Mouse (Mus musculus) left cerebral cortex, postnatal 36 days (tissue): Measurements from ENCODE around the gene Stox2. TPM values are rescaled to one million over a fixed set of nuclear protein-coding genes. Genes with fewer than 3 reads are reported as not detected.

ENCODE experiments used
- DNase-seq, 2 experiments: peaks; one replicate each; pipeline ENCODE4 v3.0.0; 2021 to 2022; ENCODE audit warnings: low spot score in 2 of 2, mixed read lengths in 1 of 2
- intact Hi-C: fragments of 180-260 bp; cut with DNase I; formaldehyde crosslinking; loops from one replicate; pipeline ENCODE4 v1.15.1; 2025
- total RNA-seq, 2 experiments: library from RNA; stranded (reverse); gene quantifications; 2 replicates each; pipeline ENCODE4 v1.2.3; 2021

The Stox2 gene
- total RNA-seq, 2 experiments from 2014 or later: 73.3 to 87.6 TPM

DNA sequence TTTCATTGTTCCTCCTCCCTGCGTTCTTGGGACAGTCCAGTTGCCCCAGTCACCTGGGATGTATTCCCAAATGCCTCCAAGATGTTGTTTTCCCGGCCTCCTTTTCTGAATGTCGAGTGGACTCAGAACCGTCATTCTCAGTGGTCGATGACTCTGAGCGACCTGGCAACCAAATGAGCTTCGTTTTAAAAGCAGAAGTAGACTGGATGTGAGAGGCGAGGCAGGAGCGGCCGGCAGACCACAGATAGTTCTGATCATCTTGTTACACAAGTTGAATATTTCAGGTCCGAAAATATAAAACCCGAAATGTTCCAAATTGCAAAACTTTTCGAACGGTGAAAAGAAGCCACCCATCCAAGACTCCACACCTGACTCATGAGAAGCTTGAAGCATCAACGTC lies 76.2 kb downstream of the Stox2 start:
- no peak for DNase-seq
- intact Hi-C loops: loop anchor here (1.0 to 10.0 kb wide), 4 partner anchors 83 to 695 kb away; no protein-coding TSS in a partner anchor

DNA sequence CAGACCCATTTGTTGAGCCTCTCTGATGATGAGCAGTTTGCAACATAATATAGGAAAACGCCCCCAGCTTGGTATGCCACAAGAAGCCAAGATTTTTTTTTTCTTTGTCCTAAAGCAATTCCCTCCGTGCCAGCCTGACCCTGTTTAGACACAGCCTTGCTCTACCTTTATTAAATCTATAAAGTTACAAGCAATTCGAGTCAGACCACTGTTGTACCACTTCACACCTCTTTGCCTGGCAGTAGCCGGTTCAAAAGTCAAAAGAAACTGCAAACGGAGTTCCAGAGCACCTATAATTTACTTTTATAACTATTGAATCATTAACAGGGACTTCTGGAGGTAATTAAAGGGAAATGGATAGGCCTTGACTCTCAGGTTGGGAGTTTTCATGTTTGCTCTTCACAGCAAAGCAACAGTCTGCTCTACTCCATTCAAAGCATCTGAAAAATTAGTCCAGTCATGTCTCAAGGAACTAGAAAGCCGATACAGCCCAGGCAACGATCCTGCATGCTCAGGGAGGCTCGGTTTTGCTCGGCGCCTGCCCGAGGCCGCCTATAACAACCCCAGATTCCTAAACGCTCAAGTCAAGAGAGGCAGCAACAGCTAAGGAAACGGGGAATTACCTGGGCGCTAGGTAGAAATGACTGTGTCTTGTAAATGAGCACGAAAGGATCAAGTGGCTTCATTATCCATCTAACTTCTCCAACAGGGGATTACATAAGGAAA lies 77.0 kb downstream of the Stox2 start:
- DNase-seq: no peak
- intact Hi-C loops: no loop called here

DNA sequence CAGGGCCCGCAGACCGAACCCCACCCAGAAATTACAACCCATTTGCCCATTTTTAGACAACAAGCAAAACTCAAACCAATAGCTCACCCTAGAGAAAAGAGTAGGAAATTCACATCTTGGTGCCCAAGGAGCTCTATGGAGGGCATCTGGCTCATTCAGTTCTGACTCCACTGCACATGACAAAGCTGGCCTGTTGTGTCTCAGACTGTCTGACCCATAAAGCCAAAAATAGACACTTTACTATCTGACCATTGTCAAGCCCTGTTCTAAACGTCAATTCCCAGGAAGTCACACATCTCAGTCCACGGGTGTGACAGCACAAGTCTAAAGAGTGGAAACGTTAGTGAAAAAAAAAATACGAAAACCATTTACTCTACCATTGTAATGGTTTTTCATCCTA lies 79.1 kb downstream of the Stox2 start:
- no peak for DNase-seq
- intact Hi-C loops: no loop called here

DNA sequence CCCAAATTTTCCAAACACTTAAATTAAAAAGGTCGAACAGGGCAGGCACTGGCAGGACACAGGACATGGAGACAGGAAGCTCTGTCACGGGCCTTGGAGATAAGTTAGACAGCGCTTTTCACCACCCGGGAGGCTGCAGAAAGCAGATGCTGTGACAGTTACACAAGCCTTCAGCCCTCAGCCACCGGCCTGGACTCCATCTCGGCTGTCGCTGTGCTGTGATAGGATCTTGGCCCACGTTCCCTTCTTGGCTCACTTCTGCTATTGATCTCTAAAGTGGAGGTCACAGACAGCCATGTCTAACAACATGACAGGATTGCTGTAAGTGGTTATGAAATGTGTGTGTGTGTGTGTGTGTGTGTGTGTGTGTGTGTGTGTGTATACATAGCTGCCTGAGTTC lies 82.9 kb downstream of the Stox2 start:
- DNase-seq: no peak
- intact Hi-C loops: no loop called here

DNA sequence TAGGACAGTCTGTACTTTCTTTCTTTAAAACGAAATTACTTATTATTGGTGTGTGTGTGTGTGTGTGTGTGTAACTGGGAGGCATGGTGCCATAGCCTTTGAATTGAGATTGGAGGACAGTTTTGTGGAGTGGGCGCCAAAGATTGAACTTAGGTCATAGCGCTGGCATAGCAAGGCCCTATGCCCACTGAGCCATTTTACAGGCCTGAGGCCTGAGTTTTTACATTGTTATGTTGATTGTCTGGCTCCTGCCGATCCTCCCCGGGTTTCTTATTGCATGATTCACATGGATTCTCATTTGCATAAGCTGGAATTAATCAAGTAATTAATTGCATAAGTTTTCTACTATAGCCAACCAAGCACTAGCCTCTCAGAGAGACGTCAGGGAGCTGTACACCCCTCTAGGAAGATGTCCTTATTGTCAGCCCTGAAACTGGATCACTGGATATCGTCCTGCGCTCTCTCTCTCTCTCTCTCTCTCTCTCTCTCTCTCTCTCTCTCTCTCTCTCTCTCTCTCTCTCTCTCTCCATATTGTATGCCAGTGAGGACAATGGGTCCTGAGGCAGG lies 90.7 kb downstream of the Stox2 start:
- intact Hi-C loops: no loop called here
- DNase-seq: no peak

DNA sequence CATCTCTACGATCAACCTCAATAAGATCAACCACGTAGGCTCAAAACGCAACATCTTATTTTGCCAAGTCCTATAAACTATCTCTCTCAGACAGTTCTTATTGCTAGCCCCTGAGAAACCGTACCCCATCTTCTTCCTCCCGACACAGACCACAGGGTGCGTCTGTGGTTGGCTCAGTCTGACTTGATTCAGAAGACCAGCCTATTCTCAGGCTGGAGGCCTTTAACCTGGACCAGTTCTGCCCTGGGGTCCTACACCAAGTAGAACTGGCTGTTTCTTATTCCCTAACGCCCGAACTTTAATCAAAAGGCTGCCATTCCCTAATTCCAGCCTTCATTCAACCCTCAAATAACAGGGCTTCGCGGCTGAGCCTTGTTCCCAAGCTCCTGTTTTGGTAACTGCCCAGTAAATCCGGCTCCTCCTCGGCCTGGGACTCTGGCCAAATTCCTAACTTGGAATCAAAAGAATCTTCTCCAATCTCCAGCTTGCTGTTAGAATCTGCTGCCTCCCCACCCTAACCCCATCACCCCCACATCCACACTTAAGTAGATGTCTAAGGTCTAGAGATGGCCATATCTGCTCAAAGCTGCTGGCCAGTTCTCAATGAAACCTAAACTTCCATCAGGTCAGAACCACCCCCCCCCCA lies 91.5 kb downstream of the Stox2 start:
- intact Hi-C loops: no loop called here
- peak in 1 of 2 experiments; percentile 18 for DNase-seq

DNA sequence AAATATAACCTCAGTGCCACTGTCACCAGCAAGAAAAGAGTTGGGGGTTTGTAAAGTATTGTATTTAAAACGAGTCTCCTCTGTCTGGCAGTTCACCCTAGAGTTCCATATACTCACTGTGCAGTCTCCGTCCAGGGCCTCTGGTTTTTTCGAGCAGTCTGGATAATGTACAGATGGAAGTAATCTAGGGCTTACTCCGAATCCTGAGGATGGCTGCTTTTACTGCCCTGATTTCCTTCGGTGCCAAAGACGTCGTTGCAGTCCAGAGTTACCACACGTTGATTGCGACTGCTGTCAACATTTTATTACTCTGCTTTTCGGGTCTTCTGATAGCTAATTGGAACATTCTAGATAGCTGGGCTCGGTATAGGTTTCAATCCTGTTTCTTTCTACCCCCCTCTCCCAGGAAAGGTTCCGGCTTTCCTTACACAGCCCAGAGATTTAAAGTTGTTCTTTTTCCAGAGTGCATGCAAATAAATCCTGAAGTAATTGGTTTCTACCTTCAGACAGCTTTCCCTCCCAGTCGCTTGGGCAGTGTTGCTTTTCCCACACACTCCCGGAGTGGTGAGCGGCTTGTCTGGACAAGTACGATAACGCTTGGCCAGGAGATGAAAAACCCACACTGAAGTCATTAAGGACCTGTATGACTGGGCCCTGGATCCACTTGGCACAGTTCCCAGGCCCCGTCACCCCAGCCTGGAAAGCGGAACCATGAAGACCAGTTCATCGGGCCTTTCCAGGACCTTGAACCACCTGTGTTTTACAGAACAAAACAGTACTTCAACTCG lies 94.1 kb downstream of the Stox2 start:
- DNase-seq: no peak
- intact Hi-C loops: no loop called here

DNA sequence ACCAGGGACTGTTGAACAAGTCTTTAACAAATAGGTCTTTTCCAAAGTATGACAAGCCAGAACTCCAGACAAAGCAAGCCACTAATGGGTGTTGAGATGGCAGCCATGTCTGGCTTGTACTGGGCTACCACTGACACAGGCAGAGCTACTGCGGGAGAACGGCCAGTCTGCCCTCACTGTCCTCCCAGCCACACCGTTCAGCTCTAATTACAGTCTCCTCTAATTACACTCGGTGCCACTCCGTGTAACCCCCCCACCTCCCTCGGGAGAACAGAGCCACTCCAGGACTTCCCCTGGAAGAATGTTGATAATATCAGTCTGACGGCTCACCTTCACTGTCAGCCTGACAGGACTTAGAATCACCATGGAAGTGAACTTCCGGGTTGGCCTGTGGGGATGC lies 97.1 kb downstream of the Stox2 start:
- intact Hi-C loops: loop anchor here (5.0 kb wide), 1 partner anchor 157 kb away; no protein-coding TSS in a partner anchor
- no peak for DNase-seq

DNA sequence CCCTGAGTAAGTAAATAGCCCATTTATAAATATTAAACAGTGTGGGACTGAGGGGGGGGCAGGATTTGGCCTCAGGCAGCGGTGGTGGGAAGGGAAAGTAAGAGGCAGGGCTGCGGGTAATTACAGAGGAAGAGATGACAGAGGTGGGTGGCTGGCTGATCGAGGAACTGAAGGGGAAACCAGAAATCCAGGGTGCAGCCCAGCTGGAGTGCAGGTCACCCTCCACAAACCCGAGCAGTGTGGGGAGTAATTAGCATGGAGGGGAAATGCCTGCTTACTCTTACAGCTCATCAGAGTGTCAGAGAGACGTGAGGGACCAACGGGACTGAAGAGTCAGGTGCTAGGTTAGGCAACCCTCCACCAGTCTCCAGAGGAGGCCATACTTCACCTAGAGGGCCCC lies 98.4 kb downstream of the Stox2 start:
- no peak for DNase-seq
- intact Hi-C loops: loop anchor here (5.0 kb wide), 1 partner anchor 156 kb away; no protein-coding TSS in a partner anchor

DNA sequence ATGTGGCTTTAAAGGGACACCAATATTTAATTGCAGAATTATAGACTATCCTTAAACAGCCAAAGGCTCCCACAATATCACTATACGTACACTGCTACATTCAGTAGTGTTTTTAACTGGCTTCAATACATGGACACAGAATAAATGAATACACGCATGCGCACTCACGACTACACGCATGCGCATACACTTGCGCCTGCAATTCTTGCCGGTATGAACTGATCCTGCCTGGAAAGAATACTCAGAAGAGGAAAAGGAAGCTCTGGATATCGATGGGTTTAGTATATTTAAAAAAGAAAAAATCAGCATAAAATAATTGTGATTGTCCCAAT lies 100.4 kb downstream of the Stox2 start:
- intact Hi-C loops: loop anchor here (5.0 kb wide), 1 partner anchor 153 kb away; no protein-coding TSS in a partner anchor
- peak; percentile 85 to 86 for DNase-seq

DNA sequence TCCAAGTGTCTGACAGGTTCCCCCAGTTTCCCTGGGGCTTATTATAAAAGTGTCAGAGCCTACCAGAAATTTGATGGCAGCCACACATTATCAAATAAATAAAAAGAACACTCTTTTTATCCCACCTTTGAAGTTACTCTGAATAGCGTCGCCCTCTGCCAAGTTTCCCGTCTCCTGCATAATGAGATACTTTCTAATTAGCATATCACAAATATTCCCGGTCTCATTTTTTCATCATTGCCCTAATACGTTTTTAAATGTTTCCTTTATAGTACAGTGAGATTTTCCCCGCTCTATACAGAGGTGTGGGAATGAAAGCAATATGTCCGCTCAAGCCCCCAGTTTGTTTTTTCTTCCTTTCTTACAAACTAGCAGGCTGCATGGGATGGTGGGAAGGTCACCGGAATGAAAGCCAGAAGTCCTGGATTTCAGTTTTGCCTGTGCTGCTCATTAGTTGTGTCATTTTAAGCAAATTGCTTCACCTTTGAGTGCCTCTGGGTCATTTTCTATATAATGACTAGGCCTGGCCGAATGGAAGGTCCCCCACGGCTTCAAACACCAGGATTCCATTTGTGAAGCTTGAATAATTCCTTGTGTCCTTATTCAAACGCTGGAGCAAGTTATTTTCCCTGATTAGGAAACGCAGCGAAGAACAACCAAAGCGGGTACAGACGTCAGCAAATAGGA lies 100.9 kb downstream of the Stox2 start:
- intact Hi-C loops: loop anchor here (5.0 kb wide), 1 partner anchor 153 kb away; no protein-coding TSS in a partner anchor
- no peak for DNase-seq

DNA sequence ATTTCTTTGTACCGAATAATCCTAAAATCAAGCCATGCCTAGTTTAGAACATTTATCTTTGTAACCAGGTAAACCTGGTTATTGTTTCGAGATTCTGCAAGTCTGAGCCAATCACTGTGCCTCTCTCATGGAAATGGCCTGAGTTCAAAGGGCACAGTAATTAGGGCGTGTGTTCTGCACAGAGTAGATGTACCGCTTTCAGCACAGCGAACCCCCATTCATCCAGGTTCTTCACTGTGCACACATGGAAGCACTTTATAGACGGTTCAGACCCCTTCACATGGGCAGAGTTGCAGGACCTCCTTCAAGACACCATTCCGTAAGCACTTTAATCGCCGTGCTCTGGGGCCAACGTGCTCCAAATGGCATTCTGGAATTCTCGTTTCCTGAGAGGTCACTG lies 104.7 kb downstream of the Stox2 start:
- DNase-seq: no peak
- intact Hi-C loops: no loop called here

DNA sequence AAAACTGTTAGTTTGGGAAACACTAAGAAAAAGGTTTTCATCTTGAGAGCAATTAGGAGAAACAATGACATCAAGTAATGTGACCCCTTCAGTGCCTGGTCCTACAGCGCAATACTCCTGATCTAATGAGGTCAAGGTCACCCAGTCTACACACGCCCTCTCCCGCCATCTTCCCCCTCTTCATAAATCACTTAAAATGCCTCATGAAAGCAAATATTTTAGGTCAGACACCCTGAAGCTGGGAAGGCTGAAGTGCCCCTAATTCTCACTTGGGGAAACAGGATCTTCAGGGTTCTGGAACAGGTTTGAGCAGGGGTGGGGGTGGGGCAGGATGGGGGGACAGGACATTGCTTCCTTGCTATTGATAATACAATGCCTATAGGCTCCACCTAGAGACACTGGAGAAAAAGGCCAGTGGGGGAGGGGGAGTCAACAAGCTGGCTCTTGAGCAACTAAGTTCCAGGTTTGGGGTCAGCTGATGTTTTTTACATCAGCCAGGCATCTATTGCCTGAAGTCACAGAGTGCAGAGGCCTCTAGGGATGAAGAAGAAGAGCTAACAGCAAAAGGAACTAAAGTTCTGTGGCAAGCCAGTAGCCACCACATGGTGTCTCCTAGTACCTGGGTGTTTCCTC lies 107.4 kb downstream of the Stox2 start:
- DNase-seq: no peak
- intact Hi-C loops: no loop called here

DNA sequence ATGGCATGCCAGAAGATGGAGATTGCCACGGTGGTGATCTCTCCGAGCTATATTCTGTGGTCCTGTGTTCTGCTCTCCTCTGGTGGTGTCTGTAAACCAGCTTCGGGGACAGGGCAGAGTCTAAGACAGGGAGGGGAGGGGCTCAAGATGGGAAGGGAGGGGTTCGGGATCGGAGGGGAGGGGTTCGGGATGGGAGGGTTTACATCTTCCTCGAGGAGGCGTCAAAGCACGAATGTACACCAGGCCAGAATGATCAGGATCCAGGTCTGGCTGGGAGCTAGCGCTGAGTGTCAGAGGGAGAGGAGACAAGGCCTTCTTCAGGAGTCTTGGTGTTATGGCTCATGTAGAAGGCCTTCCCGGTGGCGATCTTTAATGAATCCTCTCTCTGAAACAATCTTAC lies 109.7 kb downstream of the Stox2 start:
- intact Hi-C loops: no loop called here
- no peak for DNase-seq

DNA sequence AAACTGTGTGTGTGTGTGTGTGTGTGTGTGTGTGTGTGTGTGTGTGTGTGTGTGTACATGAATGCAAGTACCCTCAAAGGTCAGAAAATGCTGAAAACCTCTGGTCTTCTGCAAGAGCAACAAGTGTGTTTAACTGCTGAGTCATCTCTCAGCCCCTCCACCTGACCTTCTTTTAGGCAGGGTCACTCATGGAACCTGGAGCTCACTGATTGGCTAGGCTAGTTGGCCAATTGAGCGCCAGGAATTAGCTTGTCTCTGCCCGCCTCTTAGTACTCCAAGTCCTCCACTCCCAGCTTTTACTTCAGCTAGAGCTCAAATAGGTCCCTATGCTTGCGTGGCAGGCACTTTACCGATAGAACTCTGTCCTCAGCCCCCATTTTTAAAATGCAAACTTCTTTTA lies 110.2 kb downstream of the Stox2 start:
- intact Hi-C loops: no loop called here
- no peak for DNase-seq

DNA sequence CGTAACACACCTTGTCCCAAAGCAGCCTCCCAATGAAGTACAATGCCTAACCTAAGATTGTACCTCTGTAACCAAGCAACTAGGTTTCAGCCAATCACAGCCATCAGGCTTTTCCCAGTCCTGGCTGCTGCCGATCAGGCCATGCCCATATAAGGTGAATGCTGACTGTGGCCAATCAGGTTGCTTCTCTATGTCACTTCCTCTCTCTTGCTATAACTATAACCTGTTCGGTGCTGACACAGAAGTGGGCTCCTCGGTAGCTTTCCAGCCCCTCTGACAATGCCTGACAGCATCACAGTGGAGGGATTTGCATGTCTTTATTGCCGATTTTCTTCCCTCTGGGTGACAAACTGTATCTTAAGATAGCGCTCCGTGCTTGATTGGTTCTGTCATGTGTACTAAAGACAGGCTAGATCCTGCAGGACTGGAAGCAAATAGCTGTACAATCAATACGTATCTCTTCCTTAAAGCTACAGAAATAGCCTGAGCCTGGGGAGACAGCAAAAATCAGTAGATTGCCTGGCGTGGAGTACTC lies 111.9 kb downstream of the Stox2 start:
- intact Hi-C loops: no loop called here

DNA sequence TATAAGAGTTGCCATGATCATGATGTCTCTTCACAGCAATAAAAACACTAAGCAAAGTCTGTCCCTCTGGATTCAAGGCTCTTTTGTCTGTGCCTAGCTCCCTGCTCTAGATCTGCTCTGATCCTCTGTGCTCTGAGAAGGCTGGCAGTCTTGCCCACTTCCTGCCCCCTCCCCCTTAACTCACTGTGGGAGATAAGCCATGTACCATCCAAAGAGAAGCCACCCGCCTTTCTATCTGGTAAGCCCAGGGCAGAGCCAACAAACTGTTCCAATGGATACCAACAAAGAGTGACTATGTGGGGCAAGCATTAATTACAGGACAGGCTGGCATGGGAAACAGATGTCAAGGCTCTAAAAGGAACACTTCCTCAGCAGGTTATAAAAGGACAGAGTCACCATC lies 113.2 kb downstream of the Stox2 start:
- intact Hi-C loops: no loop called here
- DNase-seq: no peak

More for the DNA sequence above, 111.9 kb downstream of the Stox2 start:
- peak; percentile 79 to 85 for DNase-seq

DNA sequence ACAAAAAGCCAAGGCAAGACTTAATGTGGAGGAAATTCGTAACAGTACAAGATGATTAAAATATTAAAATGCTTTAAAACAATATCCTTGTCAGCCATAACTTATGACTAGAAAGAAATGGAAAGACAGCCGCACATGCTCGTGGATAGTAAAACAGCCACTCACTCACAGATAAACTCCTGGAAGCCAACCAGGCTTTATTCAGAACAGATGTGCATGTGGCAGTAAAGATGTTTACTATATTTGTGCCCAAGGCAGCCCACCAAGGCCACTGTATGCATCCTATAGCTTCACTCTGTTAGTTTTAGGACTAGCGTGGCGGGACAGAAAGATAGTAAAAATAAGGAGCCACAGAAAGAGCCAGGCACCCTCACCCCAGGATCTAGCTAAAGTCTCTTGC lies 115.2 kb downstream of the Stox2 start:
- no peak for DNase-seq
- intact Hi-C loops: no loop called here

DNA sequence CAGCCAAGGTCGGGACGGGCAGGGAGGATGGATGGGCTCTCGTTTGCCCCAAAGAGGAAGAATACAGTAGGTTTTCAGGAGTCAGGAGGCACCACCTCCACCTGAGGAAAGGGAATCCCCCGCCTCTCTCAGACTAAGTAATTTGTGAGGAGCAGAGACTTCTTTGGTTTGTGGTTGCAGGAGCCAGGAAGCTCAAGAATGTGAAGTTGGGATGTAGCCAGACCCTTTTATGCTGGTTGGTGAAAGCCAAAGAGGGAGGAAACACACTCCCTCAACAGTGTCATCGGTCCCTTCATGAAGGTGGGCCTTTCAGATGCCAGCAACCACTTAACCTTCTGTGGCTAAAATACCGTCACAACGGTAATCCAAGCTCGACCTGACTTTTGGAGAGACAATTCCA lies 119.8 kb downstream of the Stox2 start:
- intact Hi-C loops: no loop called here
- DNase-seq: no peak
